Mouse (Mus musculus) spleen, adult 12 weeks (tissue): ENCODE data around the gene Gria1.

Source experiments
- DNase-seq: peaks from one replicate; pipeline ENCODE4 v3.0.0; 2022; ENCODE audit warnings: low spot score

Gene Gria1

DNA sequence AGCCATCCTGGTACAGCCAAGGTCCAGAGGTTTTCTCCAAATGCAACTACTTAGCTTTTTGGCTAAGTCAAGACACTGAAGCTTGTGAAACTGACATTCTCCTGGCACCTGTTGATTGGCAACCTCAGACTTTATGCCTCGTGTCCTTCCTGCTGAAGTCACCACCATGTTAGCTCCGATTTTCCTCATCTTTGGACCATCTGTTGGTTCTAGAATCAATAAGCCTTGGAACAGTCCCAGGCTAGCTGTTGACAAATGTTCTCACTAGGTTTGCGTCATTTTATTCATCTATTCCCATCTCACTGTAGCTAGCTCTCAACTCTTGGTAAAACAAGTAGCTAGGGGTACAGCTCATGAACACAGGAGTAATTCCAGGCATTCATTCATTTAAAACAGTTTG lies 51.3 kb downstream of the Gria1 start:
- DNase-seq: no peak

DNA sequence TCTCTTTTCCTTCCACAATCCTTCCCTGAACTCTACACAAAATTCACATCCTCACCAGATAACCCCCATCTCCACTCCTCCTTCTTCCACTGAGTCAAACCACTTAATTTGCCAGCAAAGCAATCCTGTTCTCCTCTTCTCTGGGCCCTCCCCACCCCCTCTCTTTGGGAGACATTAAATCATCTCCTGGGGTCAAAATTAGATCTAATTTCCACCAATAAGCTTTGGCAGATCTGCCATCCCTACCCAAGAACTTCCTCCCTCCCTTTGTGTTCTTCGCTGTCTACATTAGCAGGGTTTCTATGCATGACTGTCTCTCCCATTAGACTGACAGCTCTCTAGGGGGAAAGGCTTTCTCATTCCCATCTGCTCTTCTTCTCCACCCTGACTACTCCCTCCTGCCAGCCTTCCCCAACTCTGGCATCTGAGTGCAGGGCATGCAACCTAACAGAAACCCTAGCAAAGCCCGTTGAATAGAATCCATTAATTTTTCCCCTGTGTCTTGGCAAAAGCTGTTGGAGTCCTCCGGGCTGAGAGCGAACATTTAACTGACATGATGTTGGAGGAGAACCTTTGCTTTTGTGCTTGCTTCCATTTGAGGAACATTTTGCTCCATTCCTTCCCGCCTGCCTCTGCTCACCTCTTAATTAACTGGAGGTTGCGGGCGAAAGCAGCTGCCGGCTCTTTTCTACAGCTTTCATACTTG lies 59.2 kb downstream of the Gria1 start:
- DNase-seq: no peak

DNA sequence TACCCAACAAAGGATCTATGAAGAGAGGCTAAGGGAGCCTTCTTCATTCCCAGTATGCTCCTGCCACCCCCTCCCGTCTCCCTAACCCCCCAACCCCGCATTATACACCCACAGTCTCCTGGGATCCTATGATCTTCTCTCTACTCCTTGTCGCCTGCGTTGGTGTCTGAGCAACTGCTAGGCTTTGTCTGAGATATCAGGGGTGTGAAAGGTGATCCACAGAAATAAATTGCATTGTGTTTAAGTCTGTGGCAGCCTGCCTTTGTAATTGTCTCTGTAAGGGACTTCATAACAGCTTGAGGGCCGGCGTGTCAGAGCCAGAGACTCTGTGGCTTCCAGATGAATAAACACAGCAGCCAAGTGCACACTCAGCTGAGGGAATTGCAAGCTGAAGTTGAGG lies 61.0 kb downstream of the Gria1 start:
- no peak for DNase-seq

DNA sequence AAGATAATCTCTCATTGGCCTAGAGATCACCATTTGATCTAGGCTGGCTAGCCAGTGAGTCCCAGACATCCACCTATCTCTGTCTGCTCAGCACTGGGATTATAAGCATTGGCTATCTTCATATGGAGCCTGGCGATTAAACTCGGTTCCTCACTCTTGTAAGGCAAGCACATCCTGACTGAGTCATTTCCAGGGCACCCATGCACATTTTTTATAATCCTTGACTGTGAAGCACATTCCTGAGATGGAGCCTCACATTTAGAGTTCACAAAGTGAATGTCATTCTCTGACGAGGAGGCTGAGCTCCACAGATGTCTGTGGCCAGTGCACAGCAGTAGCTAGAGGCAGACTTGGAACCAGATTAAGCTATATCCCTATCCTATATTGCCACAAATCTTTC lies 68.2 kb downstream of the Gria1 start:
- DNase-seq: no peak

DNA sequence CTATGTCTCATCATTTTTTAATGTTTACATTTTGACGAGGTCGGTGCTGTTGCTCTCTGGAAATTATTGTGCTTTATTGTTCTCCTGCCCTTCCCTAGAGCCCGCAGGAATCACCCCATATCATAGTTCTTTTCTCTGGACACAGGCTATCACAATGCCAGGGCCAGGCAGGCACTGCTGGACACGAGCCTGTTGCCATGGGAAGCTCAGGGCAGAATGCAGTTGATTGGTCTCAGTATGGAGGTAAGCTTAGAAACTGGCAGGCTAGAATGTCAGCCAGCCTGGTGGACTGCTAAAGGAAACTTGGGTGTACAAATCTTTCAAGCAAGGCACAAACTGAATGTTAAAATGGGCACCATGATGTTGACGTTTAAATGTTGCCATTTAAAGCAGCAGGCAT lies 78.3 kb downstream of the Gria1 start:
- no peak for DNase-seq

DNA sequence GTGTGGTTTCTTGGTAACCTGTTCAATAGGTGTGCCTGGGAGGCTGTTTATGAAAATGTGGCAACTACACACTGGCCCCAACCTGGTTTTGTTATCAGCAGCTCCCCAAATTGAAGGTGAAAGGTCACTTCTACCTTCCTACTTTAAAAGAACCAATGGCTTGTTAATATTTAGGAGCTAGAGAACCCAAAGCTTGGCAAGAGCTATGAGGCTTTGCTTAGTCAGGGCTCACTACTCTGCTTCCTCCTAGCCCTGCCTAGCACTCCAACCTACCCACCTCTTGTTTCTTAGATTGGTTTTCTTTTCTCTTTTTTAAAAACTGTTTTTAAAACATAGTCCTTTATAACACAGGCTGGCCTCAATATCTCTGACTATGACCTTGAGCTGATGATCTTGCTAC lies 79.5 kb downstream of the Gria1 start:
- no peak for DNase-seq

DNA sequence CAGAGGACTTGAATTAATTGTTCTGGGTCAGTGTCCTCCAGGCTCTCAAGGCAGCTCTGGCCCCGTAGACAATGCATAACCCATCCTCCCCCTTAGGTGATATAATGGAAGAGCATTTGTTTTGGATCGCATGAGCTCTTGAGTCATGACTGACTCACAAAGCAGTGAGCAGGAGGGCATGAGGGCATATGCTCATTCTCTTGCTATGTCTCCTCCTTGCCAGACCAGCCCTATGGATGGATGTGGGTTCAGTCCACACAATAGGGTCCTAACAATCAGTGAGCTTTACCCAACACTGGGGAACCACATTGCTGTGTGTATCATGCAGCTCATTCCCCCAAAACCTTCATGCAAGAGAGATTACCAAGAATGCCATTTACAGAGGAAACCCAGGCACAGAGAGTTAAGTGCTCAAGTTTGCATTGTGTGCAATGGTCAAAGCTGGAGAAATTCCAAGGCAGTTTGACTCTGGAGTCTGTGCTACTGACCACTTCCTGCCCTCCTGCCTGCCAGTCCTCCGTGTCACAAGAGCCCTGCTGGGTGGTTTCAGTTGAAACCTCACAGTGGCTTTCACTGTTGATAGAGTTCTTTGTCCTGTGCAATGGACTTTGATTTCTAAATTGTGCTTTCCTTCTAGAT lies 80.2 kb downstream of the Gria1 start:
- DNase-seq: no peak

DNA sequence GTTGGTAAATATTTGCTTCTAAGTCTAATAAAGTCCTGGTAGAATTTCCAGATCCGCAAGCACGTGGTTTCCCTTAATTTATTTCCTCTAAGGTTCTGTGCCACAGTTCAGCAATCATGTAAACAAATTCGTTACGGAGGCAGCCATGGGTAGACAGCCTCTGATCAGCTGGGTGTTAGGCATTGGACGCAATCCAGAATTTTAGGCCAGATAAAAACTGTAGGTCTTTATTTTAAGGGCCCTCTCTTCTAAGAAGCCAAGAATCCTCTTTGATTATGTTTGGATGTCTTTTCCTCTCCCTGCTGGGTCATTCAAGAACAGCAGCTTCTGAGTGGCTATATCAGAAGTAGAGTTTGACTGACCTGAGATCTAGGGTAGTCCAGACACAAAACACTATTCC lies 89.3 kb downstream of the Gria1 start:
- no peak for DNase-seq

DNA sequence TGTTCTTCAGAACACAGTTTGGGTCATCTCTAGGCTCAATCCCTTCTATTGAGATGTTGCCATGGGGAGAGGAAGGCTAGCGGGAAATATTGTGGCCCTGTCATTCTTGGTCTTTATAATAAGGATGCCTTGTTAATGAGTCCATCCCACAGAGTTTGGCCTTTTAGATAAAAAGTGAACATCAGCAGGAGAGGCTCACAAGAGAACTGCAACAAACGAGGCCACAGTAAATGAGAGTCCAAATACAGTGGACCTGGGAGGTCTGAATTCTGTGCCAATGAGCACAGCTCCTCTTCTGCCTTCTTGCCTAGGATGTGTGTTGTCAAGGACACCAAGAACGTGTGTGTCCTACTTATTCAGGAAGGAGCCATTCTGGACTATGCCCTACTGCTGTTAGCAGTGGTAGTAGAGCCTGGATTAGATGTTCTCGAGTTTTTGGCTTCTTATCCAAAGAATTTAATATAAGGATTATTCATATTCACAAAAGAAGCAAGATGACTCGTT lies 92.6 kb downstream of the Gria1 start:
- DNase-seq: no peak

DNA sequence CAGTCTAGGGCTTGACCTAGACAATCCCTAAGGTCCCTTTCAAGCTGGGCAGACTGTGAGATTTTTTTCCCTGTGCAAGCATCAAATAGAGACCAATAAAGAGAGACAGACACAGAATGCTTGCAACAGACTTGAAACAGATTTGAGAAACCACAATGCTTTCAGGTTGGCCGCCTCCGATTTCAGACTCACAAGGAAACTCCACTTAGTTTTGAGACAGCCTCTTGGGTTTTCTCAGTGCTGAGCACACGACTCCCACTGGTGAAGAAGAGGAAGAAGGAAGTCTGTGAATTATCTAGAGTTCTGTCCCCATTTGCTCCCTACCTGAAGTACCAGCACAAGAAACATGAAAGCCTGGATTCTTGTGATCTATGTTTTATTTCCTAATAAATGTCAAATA lies 94.5 kb downstream of the Gria1 start:
- no peak for DNase-seq

DNA sequence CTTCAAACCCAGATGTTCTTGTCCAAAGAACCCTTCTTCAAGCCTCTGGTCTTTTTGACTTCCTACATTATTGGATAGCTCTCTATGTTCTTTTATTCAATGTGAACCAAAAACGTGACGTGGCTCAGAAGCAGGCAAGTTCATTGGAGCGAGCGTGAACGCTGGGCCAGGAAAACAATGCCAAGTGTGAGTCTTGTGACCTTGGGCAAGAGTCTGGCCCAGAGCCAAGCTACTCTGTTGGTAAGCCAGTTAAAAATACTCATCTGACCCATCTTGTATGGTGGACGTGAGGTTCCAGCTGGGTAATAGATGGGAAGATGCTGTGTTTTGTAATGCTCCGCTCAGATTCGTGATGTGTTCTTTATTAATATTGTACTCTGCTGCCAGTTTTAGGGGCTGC lies 101.2 kb downstream of the Gria1 start:
- no peak for DNase-seq

DNA sequence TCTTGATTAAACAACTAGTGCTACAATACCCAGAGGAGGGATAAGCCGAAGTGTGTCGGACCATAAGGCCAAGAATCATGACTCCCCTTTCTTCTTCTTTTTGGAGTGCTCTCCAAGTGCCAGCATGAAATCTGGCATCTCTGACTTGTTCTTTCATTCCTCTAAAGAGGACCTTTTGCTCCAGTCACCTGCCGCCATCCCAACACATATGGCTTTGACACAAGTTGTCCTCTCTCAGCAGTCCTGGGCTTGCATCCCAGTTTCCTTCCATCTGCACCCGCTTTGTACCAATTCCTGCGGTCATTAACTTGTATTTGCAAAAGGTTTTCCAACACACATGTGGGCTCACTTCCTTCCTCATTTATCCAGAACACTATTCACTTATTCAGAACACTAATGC lies 103.2 kb downstream of the Gria1 start:
- DNase-seq: no peak

DNA sequence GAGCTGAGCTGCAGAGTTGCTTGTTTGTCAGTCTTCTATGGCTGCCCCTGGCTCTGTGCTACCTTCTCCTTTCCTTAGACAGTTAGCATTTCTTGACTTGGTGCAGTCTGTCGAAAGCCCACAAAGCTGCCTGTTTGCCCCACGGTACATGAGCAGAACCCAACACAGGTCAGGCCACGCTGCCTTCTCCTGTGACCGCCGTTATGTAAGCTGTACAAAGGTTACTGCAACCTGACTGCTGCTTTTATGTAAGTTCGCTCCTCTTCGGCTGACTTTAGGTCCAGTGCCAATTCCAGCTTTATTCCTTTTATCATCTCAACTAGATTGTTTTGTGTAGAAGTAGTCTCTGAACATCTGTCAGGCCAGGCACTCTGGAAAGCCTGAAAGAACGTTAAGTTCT lies 115.9 kb downstream of the Gria1 start:
- DNase-seq: no peak

DNA sequence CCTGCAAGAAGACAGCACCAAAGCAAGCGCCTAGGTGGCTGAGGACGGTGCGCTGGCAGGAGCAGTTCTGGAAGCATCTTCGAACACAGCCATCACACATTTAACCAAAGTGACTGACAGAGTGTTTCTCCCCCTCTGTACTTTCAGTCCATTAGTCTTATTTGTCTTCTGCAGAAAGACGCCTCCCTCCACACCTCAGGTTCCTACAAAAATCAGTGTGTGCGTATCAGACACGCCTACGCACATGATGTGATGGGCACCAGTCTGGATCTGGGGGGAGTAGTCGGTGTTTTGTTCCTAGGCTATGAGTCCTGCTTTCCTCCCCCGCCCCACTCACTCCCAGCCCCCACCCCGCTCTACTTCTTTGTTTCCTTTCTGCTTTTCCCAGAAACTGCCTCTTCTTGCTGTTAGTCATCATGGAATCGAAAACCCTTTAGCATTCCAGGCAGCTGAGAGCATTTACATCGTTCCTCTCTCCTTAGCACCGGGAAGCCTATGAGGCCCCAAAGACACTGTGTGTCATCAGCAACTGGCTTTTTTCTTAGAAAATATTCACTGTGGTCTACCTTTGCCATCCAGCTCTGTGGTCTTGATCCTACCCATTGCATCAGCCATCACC lies 129.1 kb downstream of the Gria1 start:
- no peak for DNase-seq

DNA sequence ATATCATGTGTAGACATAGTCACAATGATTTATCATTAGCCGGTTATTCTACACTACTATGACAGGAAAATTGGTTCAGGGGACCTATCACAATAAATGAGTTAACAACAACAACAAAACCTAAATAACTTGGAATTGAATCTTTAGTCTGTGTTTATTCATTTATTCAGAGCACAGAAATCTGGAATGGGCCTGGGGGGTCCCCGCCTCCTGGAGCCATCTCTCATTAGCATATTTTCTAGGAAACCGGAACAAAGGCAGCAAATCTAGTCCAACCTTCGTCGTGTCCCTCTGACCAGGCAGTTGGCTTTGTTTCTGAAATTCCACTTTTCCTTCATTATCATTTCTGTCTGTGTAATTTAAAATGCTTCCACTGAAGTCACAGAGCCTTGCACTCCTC lies 132.5 kb downstream of the Gria1 start:
- DNase-seq: no peak

DNA sequence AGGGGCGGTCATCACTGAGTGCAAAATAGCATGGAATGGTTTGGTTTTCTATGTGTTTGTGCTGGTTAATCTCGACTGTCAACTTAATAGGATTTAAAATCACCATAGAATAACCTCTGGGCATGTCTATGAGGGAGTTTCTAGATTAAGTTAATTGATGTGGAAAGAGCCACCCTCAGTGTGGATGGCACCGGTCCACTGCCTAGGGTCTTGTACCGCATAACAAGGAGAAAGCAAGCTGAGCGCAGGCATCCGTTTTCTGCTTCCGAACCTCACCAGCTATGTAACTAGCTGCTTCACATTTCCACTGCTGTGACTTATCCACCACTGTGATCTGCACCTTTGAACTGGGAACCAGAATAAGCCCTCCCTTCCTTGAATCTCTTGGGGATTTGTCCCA lies 134.0 kb downstream of the Gria1 start:
- no peak for DNase-seq

DNA sequence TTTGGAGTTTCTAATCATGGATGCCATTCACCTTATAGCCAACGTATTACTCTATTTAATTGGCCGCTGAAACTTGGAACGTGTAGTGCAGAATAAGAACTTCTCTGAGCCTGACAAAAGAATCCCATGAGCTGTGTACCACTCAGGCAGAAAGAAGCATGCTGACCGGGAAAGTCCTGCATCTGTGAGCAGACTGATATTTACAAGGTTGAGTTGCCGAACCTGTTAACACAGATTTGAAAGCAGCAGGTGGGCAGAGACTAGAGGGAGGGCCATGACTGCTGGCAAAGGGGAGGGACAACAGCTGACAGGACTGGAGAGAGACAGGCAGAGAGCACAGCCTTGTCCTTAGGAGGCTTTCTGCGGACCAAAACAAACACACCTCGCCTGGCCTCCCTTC lies 134.5 kb downstream of the Gria1 start:
- DNase-seq: no peak

DNA sequence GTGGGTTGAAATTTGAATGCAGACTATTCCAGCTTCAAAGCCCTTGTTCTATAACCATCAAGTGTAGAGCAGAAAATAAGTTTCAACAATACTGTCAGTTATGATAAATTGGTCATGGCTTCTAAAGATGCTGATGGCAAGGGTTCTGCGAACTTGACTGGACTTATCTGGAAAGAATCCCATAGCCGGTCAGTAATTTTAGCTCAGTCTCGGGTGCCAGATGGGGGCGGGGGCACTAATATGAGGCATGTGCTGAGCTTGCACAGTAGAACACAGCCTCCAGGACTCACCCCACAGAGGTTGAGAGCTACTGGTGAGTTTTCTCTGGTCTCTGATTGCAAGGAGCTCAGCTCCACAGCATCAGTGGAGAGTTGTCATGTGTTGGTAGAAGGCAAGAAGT lies 140.5 kb downstream of the Gria1 start:
- DNase-seq: no peak

DNA sequence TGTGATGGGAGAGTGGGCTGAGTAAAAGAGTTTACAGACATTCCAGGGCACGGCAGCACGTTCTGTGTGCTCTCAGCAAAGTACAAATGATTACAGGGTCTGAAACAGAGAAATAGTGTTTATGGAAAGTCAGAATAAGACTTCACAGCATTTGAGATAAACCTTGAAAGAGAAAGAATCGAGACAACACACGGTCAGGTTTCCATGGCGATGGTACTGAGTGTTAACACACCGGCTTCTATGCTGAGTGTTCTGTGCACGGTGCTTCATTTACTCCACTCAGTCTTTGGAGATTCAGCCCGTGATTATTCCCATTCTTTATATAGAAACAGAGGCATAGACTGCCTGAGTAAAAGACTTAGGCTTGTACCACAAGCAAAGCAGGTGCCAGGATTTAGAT lies 143.8 kb downstream of the Gria1 start:
- no peak for DNase-seq

DNA sequence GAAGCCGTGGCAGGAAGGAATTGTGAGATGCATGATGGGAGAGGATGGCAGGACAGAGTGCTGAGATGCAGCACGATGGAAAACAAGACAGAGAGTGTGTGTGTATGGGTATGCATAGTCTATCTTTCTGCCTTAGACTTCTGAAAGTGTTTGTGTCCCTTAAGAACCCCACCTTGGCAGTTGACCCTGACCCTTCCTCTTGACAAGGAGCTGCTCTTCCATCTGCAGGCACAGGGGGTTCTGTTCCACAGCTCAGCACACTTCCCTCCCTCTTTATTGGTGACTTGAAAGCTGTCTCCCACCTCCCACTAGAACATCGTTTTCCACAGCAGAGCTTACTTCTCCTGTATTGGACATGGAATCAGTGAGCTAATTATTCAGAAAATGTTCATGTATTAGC lies 148.2 kb downstream of the Gria1 start:
- no peak for DNase-seq

DNA sequence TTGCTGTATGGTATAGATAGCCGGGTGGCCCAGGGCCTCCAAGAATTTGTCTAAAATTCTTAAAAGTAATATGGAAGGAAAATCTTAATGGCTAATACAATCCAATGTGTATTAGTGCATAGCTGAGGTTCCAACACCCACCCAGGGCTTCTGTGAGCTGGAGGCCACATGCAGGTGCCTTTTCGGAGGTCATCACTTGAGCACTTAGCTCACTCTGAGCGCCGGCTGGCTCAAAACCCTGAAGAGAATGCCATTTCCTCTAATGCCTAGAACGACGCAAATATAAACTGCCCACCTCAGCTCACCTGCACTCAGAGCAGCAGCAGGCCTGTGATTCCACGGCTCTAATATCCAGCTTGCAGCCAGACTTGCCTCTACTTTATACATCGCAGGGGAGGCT lies 148.9 kb downstream of the Gria1 start:
- no peak for DNase-seq

DNA sequence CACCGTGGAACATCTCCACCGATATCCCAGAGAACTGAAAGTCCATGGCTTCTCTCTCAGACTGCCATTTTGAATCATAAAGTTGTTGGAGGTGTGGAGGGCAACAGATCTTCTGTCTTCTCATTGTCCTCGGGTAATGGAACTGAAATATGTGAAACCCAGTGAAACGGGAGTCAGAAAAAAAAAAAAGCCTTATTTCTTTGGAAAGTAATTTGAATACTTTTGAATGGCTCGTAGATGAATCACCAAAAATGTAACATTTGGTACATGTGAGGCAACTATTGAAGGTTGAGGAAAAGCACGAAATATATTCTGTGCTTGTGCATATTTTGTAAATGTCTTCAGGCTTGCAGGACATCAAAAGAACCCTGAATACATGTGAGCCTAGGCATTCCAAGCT lies 151.7 kb downstream of the Gria1 start:
- no peak for DNase-seq

DNA sequence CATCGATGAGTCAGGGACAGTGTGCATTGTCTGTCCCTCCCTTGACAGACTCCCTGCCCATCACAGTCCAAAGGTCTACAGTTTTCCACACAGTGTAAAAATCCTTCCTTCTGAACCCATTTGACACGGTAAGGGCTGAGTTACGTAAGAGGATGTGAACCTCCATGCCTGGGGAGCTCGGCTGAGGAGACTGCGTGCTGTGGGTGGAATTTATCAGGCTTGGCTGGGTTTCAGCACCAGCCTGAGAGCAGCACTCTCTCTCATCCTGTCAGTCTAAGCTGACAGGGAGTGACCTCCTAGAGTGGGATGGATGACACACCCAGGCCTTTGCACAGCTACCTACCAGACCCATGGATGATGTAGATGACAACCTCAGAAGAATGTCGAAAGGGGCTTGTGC lies 158.9 kb downstream of the Gria1 start:
- DNase-seq: no peak

DNA sequence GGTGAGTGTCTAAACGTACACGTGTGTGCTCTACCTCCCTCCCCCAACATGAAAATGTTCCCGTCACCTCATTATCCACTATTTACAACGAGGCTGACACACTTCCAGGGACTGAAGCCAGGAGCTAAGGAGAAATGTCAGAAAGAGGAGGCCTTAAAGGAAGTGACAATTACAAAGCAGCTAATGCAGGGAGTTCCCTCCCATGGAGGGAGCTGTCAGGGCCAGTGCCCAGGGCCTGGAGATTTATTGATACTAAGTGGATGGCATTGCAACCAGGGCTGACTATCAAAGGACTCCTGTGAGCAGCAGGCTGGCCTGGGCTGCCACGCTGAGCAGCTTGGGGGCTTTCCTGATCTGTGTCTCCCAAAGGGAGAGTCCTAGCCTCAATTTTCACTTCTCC lies 163.0 kb downstream of the Gria1 start:
- DNase-seq: no peak
